Mouse (Mus musculus): ENCODE data around the gene Aak1. TPM values are rescaled to one million over a fixed set of nuclear protein-coding genes. Genes with fewer than 3 reads are reported as not detected.
A peak's percentile ranks its signal among the peaks of the same experiment; 100 is the strongest.
"Not testable (repeated sequence)": the region's sequence is repeated elsewhere in the genome, so short reads cannot be mapped to it uniquely, and the experiment has no call there.

Gene Aak1
- total RNA-seq, 4 experiments from 2014 or later = 75.9 to 93.5 (median 92.3) TPM

- DNase-seq (ENCODE audit: low spot score) = peak; percentile 95
Measured at GRCm38 (mm10) chr6:87009692-87010328, 160.5 kb downstream of the Aak1 start.

GRCm38 (mm10) chr6:87016916-87017315 is 167.6 kb downstream of the Aak1 start:
- DNase-seq (ENCODE audit: low spot score) = no peak

GRCm38 (mm10) chr6:87018874-87019273 is 169.6 kb downstream of the Aak1 start:
- no peak for DNase-seq (ENCODE audit: low spot score)

DNA sequence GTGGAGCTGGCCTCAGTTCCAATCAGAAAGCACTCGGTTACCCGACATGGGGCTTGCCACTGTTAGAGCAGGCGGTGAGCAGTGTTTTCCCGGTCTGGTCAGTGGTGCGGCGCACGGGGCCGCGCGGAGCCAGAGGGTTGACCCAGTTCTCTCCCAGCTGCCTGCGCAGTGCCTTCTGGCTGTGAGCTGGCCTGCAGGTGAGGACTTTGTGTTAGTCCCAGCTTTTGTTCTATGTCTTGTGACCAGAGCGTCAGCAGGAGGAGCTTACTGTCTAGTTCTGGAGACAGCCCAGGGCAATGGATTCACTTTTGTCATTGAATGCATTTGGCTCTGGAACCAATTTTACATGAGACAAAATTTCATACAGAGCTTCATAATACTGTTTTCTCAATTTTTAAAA is 172.5 kb downstream of the Aak1 start:
- no peak for DNase-seq (ENCODE audit: low spot score)

DNA sequence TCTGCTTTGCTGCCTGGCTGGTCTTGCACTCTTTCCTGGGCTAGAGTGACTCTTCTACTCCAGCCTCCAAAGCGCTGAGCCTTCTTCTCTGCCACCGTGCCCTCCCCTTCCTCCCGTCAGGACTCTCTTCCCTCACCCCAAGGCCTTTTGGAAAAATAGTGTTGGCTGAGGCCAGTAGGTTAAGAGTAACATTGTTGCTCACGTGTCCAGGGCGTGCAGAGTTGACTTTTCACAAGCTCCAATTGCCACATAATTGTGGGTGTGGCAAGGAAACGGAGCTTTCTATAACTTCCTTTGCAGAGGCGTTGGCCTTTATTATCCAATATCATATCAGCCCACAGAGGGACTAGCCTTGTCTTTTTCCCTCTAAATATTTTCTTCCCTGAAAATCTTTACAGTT is 177.7 kb downstream of the Aak1 start:
- no peak for DNase-seq (ENCODE audit: low spot score)

DNA sequence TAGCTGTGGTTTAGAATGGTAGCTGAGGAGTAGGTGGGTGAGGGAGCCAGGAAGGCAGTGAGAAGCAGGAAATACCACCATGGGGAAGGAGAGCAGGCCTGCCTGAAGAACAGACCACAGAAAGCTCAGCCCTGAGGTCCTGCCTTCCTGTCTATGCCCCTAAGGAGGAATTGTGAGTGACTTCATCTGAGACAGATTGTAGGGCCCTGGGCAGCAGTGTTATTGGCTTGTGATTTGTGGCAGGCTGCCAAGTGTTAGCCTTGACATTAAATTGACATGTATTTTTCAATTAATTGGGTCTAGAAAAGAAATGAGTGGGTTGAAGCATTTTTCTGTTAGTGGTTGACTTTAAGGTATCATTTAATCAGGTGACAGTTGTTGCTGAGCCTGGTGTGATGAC is 179.6 kb downstream of the Aak1 start:
- DNase-seq (ENCODE audit: low spot score) = no peak

DNA sequence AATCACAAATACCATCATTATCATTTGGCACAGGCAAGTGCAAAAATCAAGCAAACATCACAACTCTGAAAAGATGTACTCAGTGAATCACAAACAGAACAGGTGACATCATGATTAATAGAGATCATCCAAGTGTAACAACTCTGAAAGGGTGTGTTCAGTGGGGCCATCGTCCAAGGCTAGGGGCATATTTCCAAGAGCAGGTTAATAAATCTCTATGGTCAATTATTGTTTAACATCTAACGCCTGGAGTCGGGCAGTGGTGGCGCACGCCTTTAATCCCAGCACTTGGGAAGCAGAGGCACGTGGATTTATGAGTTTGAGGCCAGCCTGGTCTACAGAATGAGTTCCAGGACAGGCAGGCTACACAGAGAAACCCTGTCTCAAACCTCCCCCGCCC is 182.0 kb downstream of the Aak1 start:
- DNase-seq (ENCODE audit: low spot score) = not testable (repeated sequence)

DNA sequence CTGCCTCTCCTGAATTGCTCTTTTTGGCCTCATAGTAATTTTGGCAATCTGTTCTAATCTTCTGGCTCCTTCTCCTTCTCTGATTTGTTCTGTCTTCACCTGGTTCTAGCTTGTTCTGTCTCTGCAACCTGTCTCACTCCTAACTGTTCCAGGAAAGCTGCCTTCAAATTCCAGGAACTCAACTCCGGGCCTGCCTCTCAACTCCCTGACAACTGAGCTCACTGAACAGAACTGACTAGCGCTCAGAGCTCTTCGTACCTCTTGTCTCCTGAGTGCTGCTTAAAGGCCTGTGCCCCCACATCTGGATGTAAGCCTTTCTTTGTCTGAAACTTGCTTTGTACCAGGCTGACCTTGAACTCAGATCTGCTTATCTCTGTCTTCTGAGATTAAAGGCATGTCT is 183.1 kb downstream of the Aak1 start:
- no peak for DNase-seq (ENCODE audit: low spot score)

GRCm38 (mm10) chr6:87034395-87034794 is 185.1 kb downstream of the Aak1 start:
- no peak for DNase-seq (ENCODE audit: low spot score)

DNA sequence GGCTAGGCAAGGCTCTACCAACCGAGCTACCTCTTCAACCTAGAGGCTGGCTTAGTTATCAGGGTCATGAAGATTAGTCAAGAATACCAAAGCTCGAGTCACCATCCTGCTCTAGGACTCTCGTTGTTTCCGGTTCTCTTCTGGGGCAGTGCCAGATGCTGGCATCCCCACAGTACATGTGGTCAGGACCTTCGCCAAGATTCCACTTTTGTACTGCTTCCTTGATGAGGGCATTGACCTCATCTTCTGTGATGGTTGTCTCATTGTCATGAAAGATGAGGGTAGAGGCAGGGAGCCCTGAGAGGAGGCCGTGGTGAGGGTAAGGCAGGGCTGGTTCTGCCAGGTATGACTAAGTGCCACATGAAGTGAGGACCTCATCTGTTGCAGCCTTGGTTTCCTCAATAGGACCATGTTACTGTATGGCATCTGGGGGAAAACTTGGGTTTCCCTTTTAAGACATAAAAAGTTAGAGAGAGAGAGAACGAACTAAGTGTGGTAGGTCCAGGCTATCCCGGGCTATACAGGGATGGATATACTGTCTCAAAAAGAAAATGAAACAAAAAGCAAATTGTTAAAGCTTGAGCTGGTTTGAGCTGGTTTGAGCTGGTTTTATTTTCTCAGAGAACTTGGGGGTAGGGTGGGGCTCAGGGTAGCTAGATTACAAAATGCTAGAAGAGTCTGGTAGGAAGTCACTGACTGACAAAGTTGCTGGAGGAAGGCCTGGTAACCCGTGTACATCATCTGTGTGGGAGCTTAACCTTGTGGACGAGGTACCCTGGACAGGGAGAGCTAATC is 188.7 kb downstream of the Aak1 start:
- no peak for DNase-seq (ENCODE audit: low spot score)

GRCm38 (mm10) chr6:87039161-87039560 is 189.8 kb downstream of the Aak1 start:
- no peak for DNase-seq (ENCODE audit: low spot score)

DNA sequence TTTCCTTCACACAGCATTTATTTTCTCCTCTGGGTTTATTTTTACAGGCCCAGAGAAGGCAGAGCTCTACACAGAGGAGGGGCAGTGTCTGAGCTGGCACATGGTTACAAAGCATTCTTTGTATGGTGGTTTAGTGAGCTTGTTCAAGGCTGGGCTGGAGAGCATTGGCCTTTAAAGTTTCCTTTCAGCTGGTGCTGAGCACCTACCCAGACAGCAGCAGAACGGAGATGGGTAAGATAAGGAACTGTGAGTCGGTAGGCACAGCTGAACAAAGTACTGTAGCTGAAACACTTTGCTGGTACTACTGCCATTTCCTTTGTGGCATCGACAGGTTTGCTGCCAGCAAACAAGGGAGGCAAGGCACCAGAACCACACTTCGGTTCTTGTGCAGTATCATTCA is 191.7 kb downstream of the Aak1 start:
- DNase-seq (ENCODE audit: low spot score) = no peak

GRCm38 (mm10) chr6:87041431-87041830 is 192.1 kb downstream of the Aak1 start:
- no peak for DNase-seq (ENCODE audit: low spot score)

- DNase-seq (ENCODE audit: low spot score) = no peak
Measured at GRCm38 (mm10) chr6:87042004-87042336, 192.7 kb downstream of the Aak1 start.

- peak; percentile 95 for DNase-seq (ENCODE audit: low spot score)
Measured at GRCm38 (mm10) chr6:87042337-87043130, 193.2 kb downstream of the Aak1 start, which contains the start of gene Gfpt1. Gene Gfpt1 (plus strand): TSS chr6:87042846.

DNA sequence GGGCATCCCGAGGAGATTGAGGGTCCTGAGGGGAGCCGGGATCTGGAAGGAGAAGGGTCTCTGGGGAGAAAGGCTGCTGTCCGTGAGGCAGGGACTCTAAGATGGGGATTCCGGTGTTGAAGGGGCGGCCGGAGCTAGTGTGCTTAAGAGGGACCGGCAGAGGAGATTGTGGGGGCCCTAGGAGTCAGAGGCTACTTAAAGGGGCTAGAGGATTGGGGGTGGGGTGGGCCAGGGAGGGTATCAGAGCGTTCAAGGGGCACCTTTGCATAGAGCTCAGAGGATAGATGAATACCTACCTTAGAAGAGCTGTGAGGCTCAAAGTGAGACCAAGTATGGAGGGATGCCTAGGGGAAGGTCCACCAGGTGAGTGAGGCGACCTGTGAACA is 193.8 kb downstream of the Aak1 start:
- DNase-seq (ENCODE audit: low spot score) = no peak

GRCm38 (mm10) chr6:87044895-87045294 is 195.6 kb downstream of the Aak1 start:
- no peak for DNase-seq (ENCODE audit: low spot score)

DNA sequence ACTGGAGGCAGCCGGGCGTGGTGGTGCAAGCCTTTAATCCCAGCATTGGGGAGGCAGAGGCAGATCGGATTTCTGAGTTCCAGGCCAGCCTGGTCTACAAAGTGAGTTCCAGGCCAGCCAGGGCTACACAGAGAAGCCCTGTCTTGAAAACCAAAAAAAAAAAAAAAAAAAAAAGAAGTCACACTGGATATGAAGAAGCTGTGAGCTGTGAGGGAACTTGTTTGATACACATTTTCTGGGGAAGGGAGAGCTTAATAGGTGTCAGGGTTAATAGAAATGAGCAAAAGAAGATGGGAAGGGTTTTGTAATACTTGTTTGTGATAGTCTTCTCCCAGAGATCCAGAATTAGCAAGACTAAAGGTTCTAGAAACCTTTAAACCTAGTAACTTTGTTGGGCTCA is 196.2 kb downstream of the Aak1 start:
- no peak for DNase-seq (ENCODE audit: low spot score)

- DNase-seq (ENCODE audit: low spot score) = not testable (repeated sequence)
Measured at GRCm38 (mm10) chr6:87048712-87049111, 199.4 kb downstream of the Aak1 start.

DNA sequence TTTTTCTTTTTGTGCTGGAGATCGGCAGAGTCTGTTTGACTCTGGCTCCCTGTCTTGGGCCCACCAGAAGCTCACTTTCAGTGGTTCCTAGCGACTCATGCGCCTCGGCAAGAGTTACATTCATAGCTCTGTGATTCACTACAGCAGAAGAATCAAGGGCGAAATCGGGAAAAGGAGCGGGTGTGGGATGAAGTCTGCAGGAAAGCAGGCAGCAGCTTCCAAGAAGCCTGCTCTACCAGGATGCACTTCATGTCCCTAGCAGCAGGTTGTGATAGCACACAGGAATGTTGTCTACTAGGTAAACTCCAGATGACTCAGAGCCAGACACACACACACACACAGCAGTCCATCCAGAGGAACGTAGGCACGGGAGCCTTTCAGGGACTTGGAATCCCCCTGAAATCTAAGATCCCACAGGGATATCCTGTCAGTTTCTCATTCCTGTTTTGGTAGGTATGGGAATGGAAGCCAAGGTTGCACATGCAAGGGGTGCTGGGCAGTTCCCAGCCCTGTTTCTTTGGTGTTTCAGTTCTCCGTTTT is 202.6 kb downstream of the Aak1 start:
- DNase-seq (ENCODE audit: low spot score) = no peak

All from heart, adult 8-10 months (tissue).